ENCODE assay signal across 8 mouse cellular contexts in genomic region chr3:96571896-96572698, GRCm38 (mm10). TPM values are rescaled to one million over a fixed set of nuclear protein-coding genes. Genes with fewer than 3 reads are reported as not detected.
DNase-seq lines count a peak whose midpoint lies in the region; TF ChIP-seq lines count a peak whose summit lies in the region.
"Had no signal": no experiment of that assay in that cellular context is flagged by ENCODE, and none has a peak within 500 bp of the region (broad histone marks: within the 10 kb centered on the region; RNA-seq: fewer than 3 reads in every experiment).

No protein-coding gene starts in this region.

- 42% methylated on average over 16 of the region's 16 CpGs for WGBS in lung, adult 2 months

- peak; percentile 28 for DNase-seq in T-cell, adult 2 months (ENCODE audit: low spot score)
- peak; percentile 85 to 89 for DNase-seq in heart, postnatal 10 days
- peak; percentile 41 for DNase-seq in lung, adult 2 months
- DNase-seq in left cerebral cortex, postnatal 4 days = no peak
- no peak for DNase-seq in cerebellum, adult 9-10 months
- DNase-seq in layer of hippocampus, adult 11-12 months (ENCODE audit: low spot score) = no peak

- no peaks in the 10 kb centered on the region for H3K9me3 ChIP-seq in E14TG2a.4 (ENCODE audit: low read length)

- peak; percentile 24; the same call in 1 of the 2 replicates for TF ChIP-seq POLR2A in lung, adult 2 months (IDR thresholded peaks at IDR 0.05; ENCODE audit: borderline replicate concordance, extremely low read depth, low read depth, low read length)

- no peaks in the 10 kb centered on the region for H3K27me3 ChIP-seq in E14TG2a.4 (ENCODE audit: insufficient read depth, low read length)

- TF ChIP-seq CTCF in E14TG2a.4 (conservative IDR thresholded peaks at IDR 0.05; ENCODE audit: low read length) = no peak
- no peak for TF ChIP-seq CTCF in lung, adult 2 months (IDR thresholded peaks at IDR 0.05; ENCODE audit: insufficient read depth, low read length)

- H3K36me3 ChIP-seq in E14TG2a.4 (ENCODE audit: insufficient read depth, low read length) = peaks cover 5% of the 10 kb centered on the region; the same call in 1 of the 2 replicates

- H3K4me1 ChIP-seq in E14TG2a.4 (replicated peaks; ENCODE audit: low read depth, low read length) = peaks cover 89% of the 10 kb centered on the region
- peaks cover 32% of the 10 kb centered on the region for H3K4me1 ChIP-seq in lung, adult 2 months (ENCODE audit: control insufficient read depth, insufficient read depth, low read length)

- H3K4me3 ChIP-seq in E14TG2a.4 (replicated peaks; ENCODE audit: low read length) = peak overlapping the region; percentile 71
- H3K4me3 ChIP-seq in lung, adult 2 months (replicated peaks; ENCODE audit: extremely low read depth, low read depth, low read length) = no peak overlapping the region

- intact Hi-C loops in heart, postnatal 10 days (cut with DNase I) = no loop called here
- intact Hi-C loops in left cerebral cortex, postnatal 4 days (cut with DNase I) = no loop called here

RNA-seq across cellular contexts. Expression of gene Gm16253, which starts 4.7 kb away (rescaled TPM):
- total RNA-seq in heart, postnatal 10 days (2021) = 1 to 10 TPM; 4.9 to 5.3 TPM
- not detected in 2 replicates for polyA plus RNA-seq in lung, adult 2 months (2012; rRNA removed)
- not detected for total RNA-seq in left cerebral cortex, postnatal 4 days (2021)
- polyA plus RNA-seq: liver, embryonic 14.5 days had no signal

RNA-seq across cellular contexts. Expression of gene Txnip, which starts 14.3 kb away (rescaled TPM):
- total RNA-seq in heart, postnatal 10 days (2021) = 1,000 to 10,000 TPM in 1 of 2 experiments, 100 to 1,000 TPM in 1; 618 to 1,152 TPM
- polyA plus RNA-seq in lung, adult 2 months (2012; rRNA removed) = 687 and 806 TPM in 2 replicates
- 10 to 100 TPM; 65.2 to 69.2 TPM for total RNA-seq in left cerebral cortex, postnatal 4 days (2021)

RNA-seq across cellular contexts. Expression of gene Polr3gl, which starts 21.9 kb away (rescaled TPM):
- 10 to 100 TPM; 24.3 to 30.9 TPM for total RNA-seq in heart, postnatal 10 days (2021)
- 18.3 and 21.3 TPM in 2 replicates for polyA plus RNA-seq in lung, adult 2 months (2012; rRNA removed)
- total RNA-seq in left cerebral cortex, postnatal 4 days (2021) = 10 to 100 TPM; 28.0 to 28.1 TPM

RNA-seq across cellular contexts. Expression of gene Ankrd34a, which starts 24.3 kb away (rescaled TPM):
- total RNA-seq in heart, postnatal 10 days (2021) = 1 to 10 TPM; 2.0 to 5.5 TPM
- 0.27 and 0.44 TPM in 2 replicates for polyA plus RNA-seq in lung, adult 2 months (2012; rRNA removed)
- 10 to 100 TPM; 32.3 to 33.0 TPM for total RNA-seq in left cerebral cortex, postnatal 4 days (2021)

RNA-seq across cellular contexts. Expression of gene Lix1l, which starts 28.9 kb away (rescaled TPM):
- total RNA-seq in heart, postnatal 10 days (2021) = 10 to 100 TPM; 40.1 to 54.6 TPM
- polyA plus RNA-seq in lung, adult 2 months (2012; rRNA removed) = 20.6 and 34.4 TPM in 2 replicates
- 10 to 100 TPM; 55.2 to 64.1 TPM for total RNA-seq in left cerebral cortex, postnatal 4 days (2021)

Comparison
In these comparisons a context has a peak if more than half of its experiments do, and no peak if none do; other contexts are left out.
1. DNase-seq: peak in T-cell, adult 2 months (single experiment), heart, postnatal 10 days (2 of 2) and lung, adult 2 months (single experiment); none in left cerebral cortex, postnatal 4 days (single experiment), cerebellum, adult 9-10 months (single experiment) and layer of hippocampus, adult 11-12 months (single experiment).
2. RNA of gene Gm16253, which starts 4.7 kb away (total RNA-seq): 4.9 to 5.3 TPM in heart, postnatal 10 days; not detected in left cerebral cortex, postnatal 4 days; every median in the first group is over 4 times any median in the second.
3. RNA of gene Txnip, which starts 14.3 kb away (total RNA-seq): 618 to 1,152 TPM in heart, postnatal 10 days; 65.2 to 69.2 TPM in left cerebral cortex, postnatal 4 days; every median in the first group is over 4 times any median in the second.